Mouse (Mus musculus) small intestine, adult 2 months (tissue): Measurements from ENCODE around the gene Atn1. TPM values are rescaled to one million over a fixed set of nuclear protein-coding genes. Genes with fewer than 3 reads are reported as not detected.
A peak's percentile ranks its signal among the peaks of the same experiment; 100 is the strongest.

ENCODE experiments used
- H3K27ac ChIP-seq: fragments of 200-500 bp; 2 replicates; pipeline ENCODE4 v1.5.1; 2012; ENCODE audit warnings: low read depth, low read length, control low read depth, inconsistent platforms; ENCODE audit not compliant: insufficient read depth
- H3K27me3 ChIP-seq: fragments of 200-500 bp; 2 replicates; pipeline ENCODE4 v1.6.1; 2012; ENCODE audit warnings: mild to moderate bottlenecking, moderate library complexity, low read length, inconsistent platforms; ENCODE audit not compliant: control insufficient read depth, insufficient read depth
- H3K36me3 ChIP-seq: fragments of 200-500 bp; 2 replicates; pipeline ENCODE4 v1.6.1; 2012; ENCODE audit warnings: mild to moderate bottlenecking, low read length, control low read depth, inconsistent platforms; ENCODE audit not compliant: control insufficient read depth, insufficient read depth
- H3K4me1 ChIP-seq: fragments of 200-500 bp; 2 replicates; pipeline ENCODE4 v1.6.1; 2012; ENCODE audit warnings: low read length, inconsistent platforms, mixed read lengths; ENCODE audit not compliant: control insufficient read depth, insufficient read depth, insufficient read length
- H3K4me3 ChIP-seq: fragments of 200-500 bp; 2 replicates; pipeline ENCODE4 v1.5.1; 2012; ENCODE audit warnings: low read depth, mild to moderate bottlenecking, control low read depth, inconsistent platforms, low read length, moderate library complexity
- CTCF ChIP-seq: fragments of 200-500 bp; IDR thresholded peaks from 2 replicates; pipeline ENCODE4 v1.5.1; 2012; ENCODE audit warnings: low read depth, mild to moderate bottlenecking, control low read depth, inconsistent platforms, low read length, moderate library complexity, mixed read lengths; ENCODE audit not compliant: insufficient replicate concordance, insufficient read length; ENCODE audit errors: extremely low read depth
- POLR2A ChIP-seq: fragments of 200-500 bp; IDR thresholded peaks from 2 replicates; pipeline ENCODE4 v1.6.1; 2012; ENCODE audit warnings: low read depth, mild to moderate bottlenecking, control low read depth, inconsistent platforms, low read length, moderate library complexity
- WGBS: fragments of 180-500 bp; shearing (Covaris S2); methylation state at CpG from one replicate; pipeline ENCODE4 v1.1.7; 2018; 5-methylcytosine and 5-hydroxymethylcytosine counted together
- polyA plus RNA-seq: library from polyadenylated mRNA; depleted of rRNA; stranded (reverse); fragments of >200 nt; gene quantifications from 2 replicates; pipeline ENCODE4 v1.2.3, GENCODE M21; 2012

The Atn1 gene
- polyA plus RNA-seq, 1 experiment: 92.6 TPM

GRCm38 (mm10) chr6:124719354-124719978, 36.9 kb downstream of the Atn1 start:
- H3K4me3 ChIP-seq: peak overlapping the region; percentile 84
- H3K4me1 ChIP-seq: peaks cover 28% of the 10 kb centered on the region
- H3K27ac ChIP-seq: peak overlapping the region; percentile 89
- peaks cover 26% of the 10 kb centered on the region for H3K36me3 ChIP-seq
- no peaks in the 10 kb centered on the region for H3K27me3 ChIP-seq
- 19% methylated on average over 7 of the region's 7 CpGs for WGBS
- TF ChIP-seq POLR2A (no peak), CTCF (no peak)

GRCm38 (mm10) chr6:124718703-124719102, 37.6 kb downstream of the Atn1 start:
- Histone ChIP-seq H3K4me3 (peak overlapping the region; percentile 84), H3K27me3 (no peaks in the 10 kb centered on the region), H3K4me1 (peaks cover 30% of the 10 kb centered on the region), H3K27ac (peak overlapping the region; percentile 95), H3K36me3 (peaks cover 27% of the 10 kb centered on the region)
- peak; percentile 92 for TF ChIP-seq POLR2A
- no peak for TF ChIP-seq CTCF
- 29% methylated on average over 16 of the region's 16 CpGs for WGBS

- peaks cover 28% of the 10 kb centered on the region for H3K36me3 ChIP-seq
- H3K4me1 ChIP-seq: peaks cover 32% of the 10 kb centered on the region
- no peak; the same call in 1 of the 2 replicates for TF ChIP-seq POLR2A
- no peak for TF ChIP-seq CTCF
- H3K4me3 ChIP-seq: peak overlapping the region; percentile 84
- H3K27ac ChIP-seq: peak overlapping the region; percentile 95
- WGBS: 24% methylated on average over 13 of the region's 13 CpGs
- H3K27me3 ChIP-seq: no peaks in the 10 kb centered on the region
Observed at GRCm38 (mm10) chr6:124717968-124718367, 38.4 kb downstream of the Atn1 start.

GRCm38 (mm10) chr6:124716864-124717490, 39.3 kb downstream of the Atn1 start:
- 17% methylated on average over 20 of the region's 20 CpGs for WGBS
- Histone ChIP-seq H3K36me3 (peaks cover 28% of the 10 kb centered on the region), H3K27ac (peak overlapping the region; percentile 95), H3K4me1 (peaks cover 31% of the 10 kb centered on the region), H3K27me3 (no peaks in the 10 kb centered on the region), H3K4me3 (peak overlapping the region; percentile 84)
- TF ChIP-seq CTCF (peak; percentile 79; the same call in 1 of the 2 replicates), POLR2A (no peak)

GRCm38 (mm10) chr6:124712918-124713317, 43.4 kb downstream of the Atn1 start:
- H3K4me1 ChIP-seq: peaks cover 23% of the 10 kb centered on the region
- 5% methylated on average over 11 of the region's 11 CpGs for WGBS
- peak overlapping the region; percentile 97 for H3K4me3 ChIP-seq
- TF ChIP-seq CTCF: no peak
- TF ChIP-seq POLR2A: no peak
- H3K27me3 ChIP-seq: no peaks in the 10 kb centered on the region
- peaks cover 28% of the 10 kb centered on the region for H3K36me3 ChIP-seq
- peak overlapping the region; percentile 74 for H3K27ac ChIP-seq

GRCm38 (mm10) chr6:124711824-124712782, 44.2 kb downstream of the Atn1 start, which contains the start of the genes Emg1 and Phb2:
Emg1 (minus strand) TSS chr6:124712178.
Phb2 (plus strand) TSS chr6:124712336.
- Histone ChIP-seq H3K27ac (peak within 1 kb of the TSS; percentile 81), H3K4me3 (peak within 1 kb of the TSS; percentile 97), H3K27me3 (no peaks in the 10 kb centered on the region), H3K4me1 (peaks cover 23% of the 10 kb centered on the region), H3K36me3 (peaks cover 31% of the 10 kb centered on the region)
- TF ChIP-seq CTCF (no peak), POLR2A (peak; percentile 45; the same call in 1 of the 2 replicates)
- WGBS: under 1% methylated on average over 76 of the region's 76 CpGs
